ENCODE assay signal across 17 mouse cellular contexts in the genomic region with DNA sequence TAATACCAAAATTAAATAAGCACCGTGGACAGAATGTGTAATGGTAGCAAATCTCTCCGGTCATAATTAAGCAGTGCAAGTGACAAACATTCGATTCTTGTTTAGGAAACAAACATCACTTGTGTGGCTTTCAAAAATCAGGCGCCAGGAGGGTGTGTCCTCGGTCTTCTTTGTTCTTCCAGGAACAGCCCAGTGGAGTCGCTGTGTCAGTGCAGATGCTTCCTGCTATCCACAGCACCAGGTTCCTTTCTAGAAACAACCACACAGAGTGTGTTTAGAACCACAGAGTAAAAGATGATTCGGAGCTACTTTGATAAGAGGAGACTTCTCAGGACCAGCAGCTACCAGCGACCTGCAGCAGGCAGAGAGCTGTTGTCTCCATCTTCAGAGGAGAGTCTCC.
A peak's percentile ranks its signal among the peaks of the same experiment; 100 is the strongest.
DNase-seq lines count a peak whose midpoint lies in the region; ATAC-seq and TF ChIP-seq lines count a peak whose summit lies in the region.
"Had no signal": no experiment of that assay in that cellular context is flagged by ENCODE, and none has a peak within 500 bp of the region (broad histone marks: within the 10 kb centered on the region; RNA-seq: fewer than 3 reads in every experiment).

No protein-coding gene starts in this region.

- H3K9me3 ChIP-seq in hindbrain, embryonic 10.5 days = no peaks in the 10 kb centered on the region
- H3K9me3 ChIP-seq in hindbrain, embryonic 11.5 days (ENCODE audit: control insufficient read depth, low read length) = no peaks in the 10 kb centered on the region
- H3K9me3 ChIP-seq in midbrain, embryonic 10.5 days (replicated peaks) = 0 out of 2 replicates have a peak, but pooled peaks cover 3% of the 10 kb centered on the region
- no peaks in the 10 kb centered on the region for H3K9me3 ChIP-seq in midbrain, embryonic 16.5 days (replicated peaks; ENCODE audit: control insufficient read depth, low read length, poor library complexity, severe bottlenecking)
- no peaks in the 10 kb centered on the region for H3K9me3 ChIP-seq in midbrain, postnatal 0 days (ENCODE audit: low read length)
- H3K9me3 ChIP-seq: heart, embryonic 12.5 days; kidney, embryonic 15.5 days; limb, embryonic 13.5 days; megakaryocyte, embryonic 14.5 days; neural tube, embryonic 12.5 days had no signal

- H3K27ac ChIP-seq in hindbrain, embryonic 10.5 days = peak overlapping the region; percentile 70; the same call in 1 of the 2 replicates
- no peak overlapping the region for H3K27ac ChIP-seq in hindbrain, embryonic 11.5 days (ENCODE audit: low read depth, low read length)
- H3K27ac ChIP-seq in midbrain, embryonic 10.5 days (replicated peaks) = peak overlapping the region; percentile 68
- no peak overlapping the region for H3K27ac ChIP-seq in midbrain, embryonic 16.5 days (ENCODE audit: low read length)
- H3K27ac ChIP-seq in midbrain, postnatal 0 days (ENCODE audit: low read depth, low read length) = no peak overlapping the region
- H3K27ac ChIP-seq: kidney, embryonic 15.5 days; limb, embryonic 13.5 days; neural tube, embryonic 12.5 days had no signal

- no peak for ATAC-seq in hindbrain, embryonic 11.5 days (ENCODE audit: low FRiP score)
- ATAC-seq in midbrain, embryonic 16.5 days = no peak; the same call in 1 of the 2 replicates
- no peak for ATAC-seq in midbrain, postnatal 0 days (ENCODE audit: low FRiP score)

- H3K4me3 ChIP-seq in hindbrain, embryonic 10.5 days = no peak overlapping the region
- no peak overlapping the region for H3K4me3 ChIP-seq in hindbrain, embryonic 11.5 days (ENCODE audit: low read depth, low read length)
- no peak overlapping the region for H3K4me3 ChIP-seq in midbrain, embryonic 10.5 days
- H3K4me3 ChIP-seq in midbrain, embryonic 16.5 days (ENCODE audit: low read depth, low read length) = no peak overlapping the region
- H3K4me3 ChIP-seq in midbrain, postnatal 0 days (ENCODE audit: low read depth, low read length) = no peak overlapping the region
- H3K4me3 ChIP-seq: heart, embryonic 12.5 days; kidney, embryonic 15.5 days; limb, embryonic 13.5 days; megakaryocyte, embryonic 14.5 days; neural tube, embryonic 12.5 days had no signal

- TF ChIP-seq CTCF in midbrain, postnatal 0 days (IDR thresholded peaks at IDR 0.05) = peak; percentile 64

- WGBS in hindbrain, embryonic 10.5 days = 51% methylated on average over 8 of the region's 8 CpGs
- 58% methylated on average over 8 of the region's 8 CpGs for WGBS in hindbrain, embryonic 11.5 days
- 54% methylated on average over 8 of the region's 8 CpGs for WGBS in midbrain, embryonic 10.5 days
- 30% methylated on average over 8 of the region's 8 CpGs for WGBS in midbrain, embryonic 16.5 days
- 24% methylated on average over 8 of the region's 8 CpGs for WGBS in midbrain, postnatal 0 days

- peaks cover 34% of the 10 kb centered on the region for H3K4me1 ChIP-seq in hindbrain, embryonic 10.5 days (replicated peaks)
- 0 out of 2 replicates have a peak, but pooled peaks cover 2% of the 10 kb centered on the region for H3K4me1 ChIP-seq in hindbrain, embryonic 11.5 days (replicated peaks; ENCODE audit: control insufficient read depth, insufficient read depth, low read length)
- H3K4me1 ChIP-seq in midbrain, embryonic 10.5 days = peaks cover 45% of the 10 kb centered on the region
- H3K4me1 ChIP-seq in midbrain, embryonic 16.5 days (ENCODE audit: control insufficient read depth, insufficient read depth, low read length) = peaks cover 19% of the 10 kb centered on the region
- H3K4me1 ChIP-seq in midbrain, postnatal 0 days (ENCODE audit: insufficient read depth, low read length) = peaks cover 4% of the 10 kb centered on the region
- H3K4me1 ChIP-seq: heart, embryonic 12.5 days; kidney, embryonic 15.5 days; limb, embryonic 13.5 days; megakaryocyte, embryonic 14.5 days; neural tube, embryonic 12.5 days had no signal

- H3K27me3 ChIP-seq in hindbrain, embryonic 10.5 days (ENCODE audit: insufficient read depth, poor library complexity, severe bottlenecking) = peaks cover 79% of the 10 kb centered on the region
- no peaks in the 10 kb centered on the region for H3K27me3 ChIP-seq in hindbrain, embryonic 11.5 days (ENCODE audit: control insufficient read depth, insufficient read depth, low read length)
- H3K27me3 ChIP-seq in midbrain, embryonic 10.5 days (ENCODE audit: low read depth, poor library complexity, severe bottlenecking) = peaks cover 69% of the 10 kb centered on the region
- H3K27me3 ChIP-seq in midbrain, embryonic 16.5 days (ENCODE audit: control insufficient read depth, insufficient read depth, low read depth, low read length) = no peaks in the 10 kb centered on the region
- no peaks in the 10 kb centered on the region for H3K27me3 ChIP-seq in midbrain, postnatal 0 days (ENCODE audit: insufficient read depth, low read length)
- H3K27me3 ChIP-seq: CH12.LX; heart, embryonic 12.5 days; kidney, embryonic 15.5 days; limb, embryonic 13.5 days; megakaryocyte, embryonic 14.5 days; neural tube, embryonic 12.5 days had no signal

- H3K9ac ChIP-seq in hindbrain, embryonic 11.5 days (ENCODE audit: low read depth, low read length) = no peak overlapping the region
- H3K9ac ChIP-seq in midbrain, embryonic 16.5 days (ENCODE audit: low read depth, low read length) = no peak overlapping the region
- H3K9ac ChIP-seq in midbrain, postnatal 0 days (replicated peaks; ENCODE audit: low read length, poor library complexity, severe bottlenecking) = no peak overlapping the region
- H3K9ac ChIP-seq: heart, embryonic 12.5 days; kidney, embryonic 15.5 days; limb, embryonic 13.5 days; neural tube, embryonic 12.5 days had no signal

- no peaks in the 10 kb centered on the region for H3K36me3 ChIP-seq in hindbrain, embryonic 10.5 days
- H3K36me3 ChIP-seq in hindbrain, embryonic 11.5 days (ENCODE audit: control insufficient read depth, insufficient read depth, low read length) = no peaks in the 10 kb centered on the region
- H3K36me3 ChIP-seq in midbrain, embryonic 10.5 days = no peaks in the 10 kb centered on the region
- H3K36me3 ChIP-seq in midbrain, embryonic 16.5 days (ENCODE audit: control insufficient read depth, insufficient read depth, low read length) = no peaks in the 10 kb centered on the region
- no peaks in the 10 kb centered on the region for H3K36me3 ChIP-seq in midbrain, postnatal 0 days (ENCODE audit: insufficient read depth, low read length)
- H3K36me3 ChIP-seq: heart, embryonic 12.5 days; kidney, embryonic 15.5 days; limb, embryonic 13.5 days; neural tube, embryonic 12.5 days had no signal

- no peak for DNase-seq in hindbrain, embryonic 10.5 days (ENCODE audit: low spot score)
- DNase-seq in hindbrain, embryonic 11.5 days (ENCODE audit: low spot score) = no peak
- DNase-seq in midbrain, embryonic 10.5 days (ENCODE audit: low spot score) = peak; percentile 26
- peak; percentile 53 for DNase-seq in brain, adult 2 months (ENCODE audit: low read depth, low spot score)
- peak; percentile 64 for DNase-seq in midbrain, postnatal 0 days (ENCODE audit: low spot score)
- no peak for DNase-seq in T-cell, adult 2 months (ENCODE audit: low spot score)
- DNase-seq: adrenal gland, postnatal 10 days; cerebellum, adult 11-12 months; lung, adult 18-20 months; thymus, postnatal 4 days had no signal

- no peak overlapping the region for H3K4me2 ChIP-seq in hindbrain, embryonic 11.5 days (replicated peaks; ENCODE audit: low read depth, low read length)
- H3K4me2 ChIP-seq in midbrain, embryonic 16.5 days (ENCODE audit: low read length) = no peak overlapping the region
- no peak overlapping the region for H3K4me2 ChIP-seq in midbrain, postnatal 0 days (ENCODE audit: low read depth, low read length, poor library complexity, severe bottlenecking)
- H3K4me2 ChIP-seq: heart, embryonic 12.5 days; kidney, embryonic 15.5 days; limb, embryonic 13.5 days; neural tube, embryonic 12.5 days had no signal

Comparison
In these comparisons a context has a peak if more than half of its experiments do, and no peak if none do; other contexts are left out.
1. H3K27ac ChIP-seq: peak in hindbrain, embryonic 10.5 days (single experiment) and midbrain, embryonic 10.5 days (single experiment); none in hindbrain, embryonic 11.5 days (single experiment), midbrain, embryonic 16.5 days (single experiment) and midbrain, postnatal 0 days (single experiment).
2. DNase-seq: peak in midbrain, embryonic 10.5 days (single experiment), brain, adult 2 months (single experiment) and midbrain, postnatal 0 days (single experiment); none in hindbrain, embryonic 10.5 days (single experiment), hindbrain, embryonic 11.5 days (single experiment) and T-cell, adult 2 months (single experiment).